Mouse (Mus musculus): ENCODE data around the gene Ncs1. TPM values are rescaled to one million over a fixed set of nuclear protein-coding genes. Genes with fewer than 3 reads are reported as not detected.

Gene Ncs1
- polyA plus RNA-seq, 1 experiment from 2014 or later: 183 TPM

- H3K36me3 ChIP-seq (replicated peaks): 0 out of 2 replicates have a peak, but pooled peaks cover 3% of the 10 kb centered on the region
- WGBS: under 1% methylated on average over 41 of the region's 41 CpGs
- H3K4me3 ChIP-seq: peak overlapping the region; percentile 96
- peak overlapping the region; percentile 95 for H3K9ac ChIP-seq
- H3K27ac ChIP-seq: peak overlapping the region; percentile 91
- ATAC-seq (replicated peaks): peak; percentile 45
- peaks cover 54% of the 10 kb centered on the region for H3K4me1 ChIP-seq
- no peaks in the 10 kb centered on the region; the same call in 1 of the 2 replicates for H3K27me3 ChIP-seq (replicated peaks)
- H3K9me3 ChIP-seq: no peaks in the 10 kb centered on the region
- H3K4me2 ChIP-seq: peak overlapping the region; percentile 77
These were observed 788 bp downstream of the Ncs1 start for GRCm38 (mm10) chr2:31246251-31246971.

GRCm38 (mm10) chr2:31248856-31249255 is 3.2 kb downstream of the Ncs1 start:
- no peak overlapping the region for H3K9ac ChIP-seq
- H3K4me1 ChIP-seq: peaks cover 56% of the 10 kb centered on the region
- H3K4me3 ChIP-seq: no peak overlapping the region
- H3K27ac ChIP-seq: no peak overlapping the region
- ATAC-seq (replicated peaks): no peak
- H3K36me3 ChIP-seq (replicated peaks): 0 out of 2 replicates have a peak, but pooled peaks cover 3% of the 10 kb centered on the region
- H3K4me2 ChIP-seq: no peak overlapping the region
- H3K27me3 ChIP-seq (replicated peaks): no peaks in the 10 kb centered on the region
- no peaks in the 10 kb centered on the region for H3K9me3 ChIP-seq
- WGBS: 91% methylated on average over 6 of the region's 6 CpGs

DNA sequence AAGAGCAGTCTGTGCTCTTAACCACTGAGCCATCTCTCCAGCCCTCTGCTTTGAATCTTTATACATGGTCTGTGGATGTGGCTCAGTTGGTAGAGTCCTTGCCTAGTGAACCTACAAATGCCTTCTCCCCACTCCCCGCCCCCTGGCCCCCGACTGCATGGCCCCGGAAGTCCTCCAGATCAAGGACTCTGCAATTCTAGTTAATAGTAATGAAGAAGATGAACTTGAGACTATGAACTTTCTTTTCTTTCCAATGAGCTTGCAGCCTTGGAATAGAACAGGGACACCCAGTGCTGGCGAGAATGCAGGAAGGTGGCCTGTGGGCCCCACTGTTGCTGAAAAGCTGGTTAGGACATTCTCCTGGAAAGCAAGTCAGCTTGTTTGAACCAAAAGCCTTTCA is 6.5 kb downstream of the Ncs1 start:
- H3K36me3 ChIP-seq (replicated peaks): 0 out of 2 replicates have a peak, but pooled peaks cover 3% of the 10 kb centered on the region
- no peaks in the 10 kb centered on the region for H3K27me3 ChIP-seq (replicated peaks)
- WGBS: 96% methylated on average over 4 of the region's 4 CpGs
- no peaks in the 10 kb centered on the region for H3K9me3 ChIP-seq
- no peak overlapping the region for H3K9ac ChIP-seq
- no peak for ATAC-seq (replicated peaks)
- H3K4me1 ChIP-seq: peaks cover 73% of the 10 kb centered on the region
- no peak overlapping the region for H3K4me2 ChIP-seq
- no peak overlapping the region for H3K27ac ChIP-seq
- H3K4me3 ChIP-seq: no peak overlapping the region

GRCm38 (mm10) chr2:31253463-31253862 is 7.8 kb downstream of the Ncs1 start:
- Histone ChIP-seq H3K4me1 (peaks cover 71% of the 10 kb centered on the region), H3K27ac (no peak overlapping the region), H3K36me3 (replicated peaks) (0 out of 2 replicates have a peak, but pooled peaks cover 3% of the 10 kb centered on the region), H3K9ac (no peak overlapping the region), H3K27me3 (replicated peaks) (no peaks in the 10 kb centered on the region), H3K9me3 (no peaks in the 10 kb centered on the region), H3K4me2 (no peak overlapping the region), H3K4me3 (no peak overlapping the region)
- no peak for ATAC-seq (replicated peaks)
- 43% methylated on average over 3 of the region's 3 CpGs for WGBS

DNA sequence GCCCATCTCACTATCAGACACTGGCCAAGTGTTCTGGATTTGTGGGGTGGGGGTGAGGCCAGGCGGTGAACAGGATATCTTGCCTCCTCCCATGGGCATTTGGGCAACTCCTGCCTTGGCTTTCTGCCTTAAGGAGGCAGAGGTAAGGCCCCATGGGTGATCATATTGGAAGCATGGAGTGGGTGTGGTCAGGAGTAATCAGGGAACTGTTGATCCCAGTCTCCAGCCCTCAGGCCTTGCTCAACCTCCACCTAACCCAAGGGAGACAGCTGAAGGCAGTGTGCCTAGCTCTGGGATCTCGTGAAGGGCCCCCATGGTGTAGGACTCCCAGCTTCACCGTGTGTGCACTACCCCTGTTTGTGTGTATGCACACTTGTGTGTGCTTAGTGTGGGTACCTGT is 9.2 kb downstream of the Ncs1 start:
- Histone ChIP-seq H3K27ac (no peak overlapping the region), H3K9ac (no peak overlapping the region), H3K4me2 (no peak overlapping the region), H3K36me3 (replicated peaks) (no peaks in the 10 kb centered on the region), H3K4me3 (no peak overlapping the region), H3K4me1 (peaks cover 73% of the 10 kb centered on the region), H3K9me3 (no peaks in the 10 kb centered on the region), H3K27me3 (replicated peaks) (no peaks in the 10 kb centered on the region)
- WGBS: 98% methylated on average over 3 of the region's 3 CpGs
- no peak for ATAC-seq (replicated peaks)

DNA sequence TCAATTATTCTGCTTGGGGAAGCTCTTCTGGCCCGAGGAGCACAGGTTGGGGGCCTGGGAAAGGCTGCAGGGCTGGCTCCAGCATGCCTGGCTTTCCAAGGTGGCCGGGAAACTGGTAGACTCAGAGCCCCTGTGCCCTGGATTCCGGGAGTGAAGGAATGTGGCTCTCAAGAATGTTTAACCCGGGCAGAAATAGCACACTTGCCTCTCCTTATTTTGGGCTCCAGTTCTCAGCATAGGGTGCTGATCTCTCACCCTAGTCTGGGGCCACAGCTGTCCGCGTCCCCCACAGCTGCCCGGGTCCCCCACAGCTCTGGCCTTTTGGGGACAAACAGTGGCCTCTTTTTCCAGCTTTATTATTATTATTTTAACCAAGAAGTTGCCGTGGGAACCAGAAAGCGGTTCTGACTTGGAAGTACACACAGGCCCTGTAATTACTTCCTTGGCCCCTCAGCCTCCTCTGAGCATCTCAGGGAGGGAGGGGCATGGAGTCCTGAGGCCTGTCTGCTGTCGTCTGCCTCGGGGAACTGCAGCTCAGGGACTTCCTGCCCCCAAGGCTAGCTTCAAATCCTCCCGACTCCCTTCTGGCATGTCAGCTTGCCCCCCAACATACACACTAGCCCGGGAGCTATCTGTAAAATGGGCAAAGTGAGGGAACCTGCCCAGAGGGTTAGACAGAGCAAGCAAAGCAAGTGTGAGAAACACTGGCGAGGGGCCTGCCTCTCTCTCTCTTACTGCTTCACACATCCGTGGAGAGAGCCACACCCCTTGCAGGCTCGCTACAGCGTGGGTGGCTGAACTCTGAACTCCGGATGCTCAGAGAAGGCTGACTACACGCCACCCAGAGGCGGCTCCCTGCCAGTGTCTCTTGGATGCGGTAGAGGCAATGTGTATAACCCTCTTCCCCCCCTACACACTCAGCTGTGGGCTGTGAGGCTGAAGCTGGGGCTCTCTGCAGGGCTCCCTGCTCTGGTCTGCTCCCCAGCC is 10.6 kb downstream of the Ncs1 start:
- peak overlapping the region; percentile 48; the same call in 1 of the 2 replicates for H3K27ac ChIP-seq

DNA sequence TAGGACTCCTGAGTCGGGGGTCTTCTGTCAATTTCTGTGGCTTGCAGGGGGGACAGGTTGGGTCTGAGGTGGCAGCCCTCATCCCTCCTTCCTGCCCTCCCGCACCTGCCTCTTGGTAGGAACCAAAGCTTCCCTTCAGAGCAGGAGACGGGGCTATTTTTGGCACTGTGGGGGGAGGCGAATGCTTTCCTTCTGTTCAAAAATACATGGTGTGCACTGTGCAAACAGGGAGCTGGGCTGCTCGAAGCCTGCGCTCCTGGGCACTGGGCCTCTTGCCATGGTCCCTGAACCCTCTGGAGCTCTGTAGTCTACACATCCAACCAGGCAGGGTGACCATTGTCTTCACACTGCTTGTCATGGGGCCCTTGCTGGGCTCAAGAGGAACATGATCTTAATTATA is 11.5 kb downstream of the Ncs1 start:
- Histone ChIP-seq H3K4me2 (no peak overlapping the region), H3K9ac (no peak overlapping the region), H3K4me3 (no peak overlapping the region), H3K36me3 (replicated peaks) (no peaks in the 10 kb centered on the region), H3K27me3 (replicated peaks) (no peaks in the 10 kb centered on the region), H3K4me1 (peaks cover 59% of the 10 kb centered on the region), H3K27ac (no peak overlapping the region), H3K9me3 (no peaks in the 10 kb centered on the region)
- ATAC-seq (replicated peaks): no peak
- 65% methylated on average over 6 of the region's 6 CpGs for WGBS

More for the DNA sequence above, 10.6 kb downstream of the Ncs1 start:
- H3K4me3 ChIP-seq: no peak overlapping the region
- H3K36me3 ChIP-seq (replicated peaks): no peaks in the 10 kb centered on the region
- no peak overlapping the region for H3K9ac ChIP-seq
- no peak overlapping the region; the same call in 1 of the 2 replicates for H3K4me2 ChIP-seq
- WGBS: 19% methylated on average over 21 of the region's 21 CpGs
- ATAC-seq (replicated peaks): no peak
- no peaks in the 10 kb centered on the region for H3K27me3 ChIP-seq (replicated peaks)
- H3K4me1 ChIP-seq: peaks cover 62% of the 10 kb centered on the region
- no peaks in the 10 kb centered on the region for H3K9me3 ChIP-seq

DNA sequence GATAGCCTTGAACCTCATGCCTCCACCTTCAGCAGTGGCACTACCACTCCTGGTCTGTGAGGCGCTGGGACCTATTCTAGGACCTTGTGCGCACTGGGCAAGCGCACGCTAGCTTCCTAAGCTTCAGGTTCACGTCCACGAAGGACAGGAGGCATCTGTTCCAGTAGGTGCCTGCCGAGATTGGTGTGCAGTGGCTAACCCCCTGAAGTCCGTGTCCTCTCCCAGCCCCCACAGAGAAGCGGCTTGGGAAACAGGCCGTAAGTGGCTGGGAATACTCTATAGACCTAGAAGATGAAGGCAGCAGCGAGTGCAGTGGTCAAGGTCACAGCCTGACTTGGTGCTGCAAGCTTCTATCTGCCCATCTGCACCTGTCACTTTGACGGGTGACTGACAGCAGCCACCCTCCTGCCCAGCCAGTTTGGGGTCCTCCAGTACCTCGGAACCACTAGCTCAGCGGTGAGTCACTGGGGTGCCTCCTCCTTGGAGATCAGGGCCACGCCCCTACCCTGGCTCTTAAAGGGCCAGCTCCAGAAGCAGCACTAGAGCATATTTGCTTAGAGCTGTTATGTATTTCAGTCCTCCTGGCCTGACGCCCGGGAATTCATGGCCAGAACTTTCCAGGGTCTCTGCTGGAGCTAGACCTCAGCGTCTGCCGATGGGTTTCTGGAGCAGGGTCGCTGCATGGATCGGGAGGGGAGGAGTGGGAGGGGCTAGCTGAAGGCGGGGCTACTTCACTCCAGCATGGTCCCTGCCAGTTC is 13.2 kb downstream of the Ncs1 start:
- Histone ChIP-seq H3K4me3 (peak overlapping the region; percentile 31), H3K4me1 (peaks cover 76% of the 10 kb centered on the region), H3K4me2 (peak overlapping the region; percentile 57), H3K27me3 (replicated peaks) (no peaks in the 10 kb centered on the region), H3K9me3 (no peaks in the 10 kb centered on the region), H3K36me3 (replicated peaks) (no peaks in the 10 kb centered on the region), H3K27ac (no peak overlapping the region), H3K9ac (no peak overlapping the region)
- peak; percentile 55; the same call in 1 of the 2 replicates for ATAC-seq (replicated peaks)
- 12% methylated on average over 22 of the region's 22 CpGs for WGBS

DNA sequence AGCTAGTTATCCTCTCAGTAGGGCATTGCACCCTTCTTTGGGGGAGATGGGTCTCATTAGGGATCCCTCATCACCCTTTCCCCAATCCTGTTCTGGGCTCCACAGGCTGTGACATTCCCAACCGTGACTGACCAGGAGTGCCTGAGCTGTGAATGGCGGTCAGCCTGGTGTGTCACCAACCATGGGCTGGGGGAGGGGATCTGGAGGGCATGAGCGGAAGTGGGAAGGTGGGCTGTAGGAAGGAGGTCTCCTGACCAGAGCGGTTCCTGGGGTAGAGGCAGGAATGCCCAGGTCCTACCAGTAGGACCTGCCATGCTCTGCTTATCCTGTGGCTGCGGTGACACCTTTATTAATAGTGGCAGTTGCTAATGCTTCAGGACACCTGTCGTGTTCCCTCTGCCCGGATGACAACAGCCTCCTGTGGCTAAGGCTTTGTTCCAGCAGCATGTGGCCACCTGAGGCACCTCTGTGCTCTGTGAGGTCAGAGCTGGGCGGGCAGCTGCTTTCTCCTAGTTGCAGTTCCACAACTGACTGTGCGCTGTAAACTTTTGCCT is 13.8 kb downstream of the Ncs1 start:
- no peak for ATAC-seq (replicated peaks)
- H3K4me1 ChIP-seq: peaks cover 76% of the 10 kb centered on the region
- H3K27me3 ChIP-seq (replicated peaks): no peaks in the 10 kb centered on the region
- H3K4me2 ChIP-seq: peak overlapping the region; percentile 57
- H3K27ac ChIP-seq: no peak overlapping the region
- H3K4me3 ChIP-seq: peak overlapping the region; percentile 31
- H3K9ac ChIP-seq: no peak overlapping the region
- no peaks in the 10 kb centered on the region for H3K9me3 ChIP-seq
- no peaks in the 10 kb centered on the region for H3K36me3 ChIP-seq (replicated peaks)
- 23% methylated on average over 9 of the region's 9 CpGs for whole genome bisulfite sequencing

DNA sequence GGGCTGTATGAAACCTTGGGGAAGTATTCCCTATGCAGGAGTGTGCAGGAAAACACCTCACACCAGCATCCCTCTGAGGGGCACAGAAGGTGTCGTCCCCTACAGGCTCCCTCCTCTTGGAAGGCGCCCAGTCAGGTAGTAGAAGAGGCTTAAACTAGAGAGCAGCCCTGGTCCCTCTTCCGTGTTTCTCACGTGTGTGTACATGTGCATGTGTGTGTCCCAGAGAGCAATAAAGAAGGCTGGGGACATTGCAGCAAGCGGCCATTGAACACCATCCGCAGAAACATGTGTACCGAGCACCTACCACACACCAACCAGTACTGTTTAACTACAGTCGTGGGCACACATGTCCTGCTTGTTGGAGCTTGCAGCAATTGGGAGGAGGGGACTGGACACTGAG is 14.9 kb downstream of the Ncs1 start:
- Histone ChIP-seq H3K36me3 (replicated peaks) (no peaks in the 10 kb centered on the region), H3K27me3 (replicated peaks) (no peaks in the 10 kb centered on the region), H3K4me2 (no peak overlapping the region), H3K4me1 (peaks cover 76% of the 10 kb centered on the region), H3K27ac (no peak overlapping the region), H3K9me3 (no peaks in the 10 kb centered on the region), H3K4me3 (no peak overlapping the region), H3K9ac (no peak overlapping the region)
- no peak for ATAC-seq (replicated peaks)
- WGBS: 87% methylated on average over 8 of the region's 8 CpGs

DNA sequence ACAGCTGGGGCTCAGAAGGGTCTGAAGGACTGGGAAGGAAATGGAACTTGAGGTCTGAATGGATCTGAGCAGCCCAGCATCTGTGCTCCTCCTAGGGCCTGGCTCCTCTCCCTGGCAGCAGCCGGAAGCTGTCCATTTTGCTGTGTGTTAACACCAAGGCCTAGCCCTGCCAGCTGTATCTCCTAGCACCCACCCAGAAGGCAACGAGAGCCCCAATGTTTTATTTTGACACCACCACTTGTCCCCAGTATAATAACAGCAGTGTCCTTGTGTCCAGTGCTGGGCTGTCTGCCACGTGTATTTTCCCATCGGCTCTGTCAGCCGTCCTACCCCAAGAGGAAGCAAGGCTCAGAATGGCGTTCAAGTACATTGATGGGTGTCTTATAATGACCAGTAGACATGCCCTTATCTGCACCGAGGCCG is 17.4 kb downstream of the Ncs1 start:
- H3K4me1 ChIP-seq: peaks cover 73% of the 10 kb centered on the region

More for the DNA sequence above, 17.4 kb downstream of the Ncs1 start:
- WGBS: 70% methylated on average over 8 of the region's 8 CpGs
- no peaks in the 10 kb centered on the region for H3K27me3 ChIP-seq (replicated peaks)
- no peaks in the 10 kb centered on the region for H3K36me3 ChIP-seq (replicated peaks)
- H3K9me3 ChIP-seq: no peaks in the 10 kb centered on the region
- ATAC-seq (replicated peaks): 0 out of 2 replicates have a peak, but pooled peaks have one; percentile 16
- peak overlapping the region; percentile 64 for H3K27ac ChIP-seq
- H3K9ac ChIP-seq: no peak overlapping the region
- H3K4me3 ChIP-seq: no peak overlapping the region
- no peak overlapping the region for H3K4me2 ChIP-seq
